Mouse (Mus musculus) liver, postnatal 0 days (tissue): ENCODE data around the gene Nolc1. TPM values are rescaled to one million over a fixed set of nuclear protein-coding genes. Genes with fewer than 3 reads are reported as not detected.

Experiments used
- ATAC-seq: fragments of 200-750 bp; cut with Nextera tagmentation; 2 replicates; pipeline ENCODE4 v1.8.0; 2017; ENCODE audit warnings: mild to moderate bottlenecking, moderate library complexity
- DNase-seq: peaks from one replicate; pipeline ENCODE4 v3.0.0-alpha.2; 2016
- H3K27ac ChIP-seq: fragments of 300-500 bp; sonication (generic); 2 replicates; pipeline ENCODE4 v1.5.1; 2014; ENCODE audit warnings: antibody characterized with exemption, moderate library complexity, mild to moderate bottlenecking, low read depth
- H3K27me3 ChIP-seq: fragments of 300-500 bp; sonication (generic); 2 replicates; pipeline ENCODE4 v1.6.1; 2014; ENCODE audit warnings: low read length, control low read depth, mixed read lengths; ENCODE audit not compliant: insufficient read depth
- H3K36me3 ChIP-seq: fragments of 300-500 bp; sonication (generic); replicated peaks from 2 replicates; pipeline ENCODE4 v1.6.1; 2014; ENCODE audit warnings: mild to moderate bottlenecking, control low read depth, low read length, moderate library complexity, mixed read lengths; ENCODE audit not compliant: insufficient read depth
- H3K4me1 ChIP-seq: fragments of 300-500 bp; sonication (generic); 2 replicates; pipeline ENCODE4 v1.6.1; 2014; ENCODE audit warnings: antibody characterized with exemption, mild to moderate bottlenecking, control low read depth; ENCODE audit not compliant: insufficient read depth
- H3K4me2 ChIP-seq: fragments of 300-500 bp; sonication (generic); 2 replicates; pipeline ENCODE4 v1.6.1; 2014; ENCODE audit warnings: low read depth, mild to moderate bottlenecking, low read length, moderate library complexity, mixed read lengths
- H3K4me3 ChIP-seq: fragments of 300-500 bp; sonication (generic); 2 replicates; pipeline ENCODE4 v1.5.1; 2014; ENCODE audit warnings: low read depth, low read length
- H3K9ac ChIP-seq: fragments of 300-500 bp; sonication (generic); replicated peaks from 2 replicates; pipeline ENCODE4 v1.6.1; 2014; ENCODE audit warnings: mild to moderate bottlenecking, moderate library complexity
- H3K9me3 ChIP-seq: fragments of 300-500 bp; sonication (generic); 2 replicates; pipeline ENCODE4 v1.6.1; 2016; ENCODE audit warnings: mild to moderate bottlenecking, control low read depth, low read length, mixed read lengths
- CTCF ChIP-seq: sonication (generic); IDR thresholded peaks from 2 replicates; pipeline ENCODE4 v1.5.1; 2016; ENCODE audit warnings: antibody characterized with exemption, low read depth
- EP300 ChIP-seq: IDR thresholded peaks from 2 replicates; pipeline ENCODE4 v1.6.1; 2016; ENCODE audit warnings: antibody characterized with exemption, low read depth, mild to moderate bottlenecking
- whole genome bisulfite sequencing: fragments of 180-500 bp; shearing (Covaris S2); extraction: QIAGEN DNeasy Blood & Tissue Kit; methylation state at CpG from one replicate; pipeline ENCODE4 v1.1.7; 2014; ENCODE audit not compliant: insufficient replicate concordance; 5-methylcytosine and 5-hydroxymethylcytosine counted together
- polyA plus RNA-seq: library from polyadenylated mRNA; unstranded; fragments of >200 nt; fragmentation: Nextera tagmentation; extraction: Ambion mirVana; gene quantifications from 2 replicates; pipeline ENCODE4 v1.2.1, GENCODE M21; 2015

Gene Nolc1
- polyA plus RNA-seq, 1 experiment from 2014 or later = 26.9 TPM

- peak; percentile 94 for ATAC-seq
- H3K27ac ChIP-seq = peak overlapping the region; percentile 95
- WGBS = under 1% methylated on average over 52 of the region's 52 CpGs
- H3K36me3 ChIP-seq = peaks cover 2% of the 10 kb centered on the region; the same call in 1 of the 2 replicates
- H3K9me3 ChIP-seq = no peaks in the 10 kb centered on the region
- no peak for TF ChIP-seq EP300
- no peak for TF ChIP-seq CTCF
- no peaks in the 10 kb centered on the region for H3K27me3 ChIP-seq
- H3K9ac ChIP-seq = peak overlapping the region; percentile 82
- H3K4me3 ChIP-seq = peak overlapping the region; percentile 68
- DNase-seq = peak; percentile 92
- H3K4me2 ChIP-seq = peak overlapping the region; percentile 95
- peaks cover 33% of the 10 kb centered on the region for H3K4me1 ChIP-seq
These were observed 19.2 kb upstream of the Nolc1 start for GRCm38 (mm10) chr19:46056388-46056946.

GRCm38 (mm10) chr19:46056947-46057607, 18.6 kb upstream of the Nolc1 start:
- Histone ChIP-seq H3K27ac (peak overlapping the region; percentile 95), H3K4me3 (peak overlapping the region; percentile 68), H3K9ac (peak overlapping the region; percentile 82), H3K27me3 (no peaks in the 10 kb centered on the region), H3K4me2 (peak overlapping the region; percentile 95), H3K36me3 (peaks cover 8% of the 10 kb centered on the region), H3K4me1 (peaks cover 33% of the 10 kb centered on the region), H3K9me3 (no peaks in the 10 kb centered on the region)
- peak; percentile 67 for ATAC-seq
- under 1% methylated on average over 28 of the region's 42 CpGs for WGBS
- peak; percentile 90 for DNase-seq
- TF ChIP-seq CTCF (peak; percentile 48), EP300 (no peak)

- no peak for ATAC-seq
- peaks cover 22% of the 10 kb centered on the region for H3K36me3 ChIP-seq
- H3K9me3 ChIP-seq = no peaks in the 10 kb centered on the region
- no peak overlapping the region for H3K9ac ChIP-seq
- H3K4me1 ChIP-seq = peaks cover 33% of the 10 kb centered on the region
- DNase-seq = no peak
- WGBS = 82% methylated on average over 7 of the region's 7 CpGs
- no peak overlapping the region for H3K27ac ChIP-seq
- peak overlapping the region; percentile 95; the same call in 1 of the 2 replicates for H3K4me2 ChIP-seq
- TF ChIP-seq EP300 (no peak), CTCF (no peak)
- no peak overlapping the region for H3K4me3 ChIP-seq
- H3K27me3 ChIP-seq = no peaks in the 10 kb centered on the region
These were observed 17.2 kb upstream of the Nolc1 start for GRCm38 (mm10) chr19:46058466-46058865.

GRCm38 (mm10) chr19:46060845-46061244, 14.8 kb upstream of the Nolc1 start:
- DNase-seq (no peak), ATAC-seq (no peak)
- 0 out of 2 replicates have a peak overlapping the region, but pooled peaks have one; percentile 6 for H3K9ac ChIP-seq
- peaks cover 33% of the 10 kb centered on the region for H3K4me1 ChIP-seq
- peak overlapping the region; percentile 66; the same call in 1 of the 2 replicates for H3K27ac ChIP-seq
- no peak for TF ChIP-seq CTCF
- peak; percentile 78; the same call in 1 of the 2 replicates for TF ChIP-seq EP300
- no peaks in the 10 kb centered on the region for H3K9me3 ChIP-seq
- H3K4me2 ChIP-seq = peak overlapping the region; percentile 49
- no peak overlapping the region for H3K4me3 ChIP-seq
- H3K27me3 ChIP-seq = no peaks in the 10 kb centered on the region
- WGBS = 39% methylated on average over 6 of the region's 6 CpGs
- H3K36me3 ChIP-seq = peaks cover 46% of the 10 kb centered on the region

- no peak overlapping the region for H3K9ac ChIP-seq
- ATAC-seq (no peak), DNase-seq (no peak)
- no peak overlapping the region for H3K4me2 ChIP-seq
- H3K4me1 ChIP-seq = no peaks in the 10 kb centered on the region
- 85% methylated on average over 10 of the region's 10 CpGs for WGBS
- H3K4me3 ChIP-seq = no peak overlapping the region
- no peak overlapping the region for H3K27ac ChIP-seq
- H3K36me3 ChIP-seq = peaks cover 90% of the 10 kb centered on the region
- no peaks in the 10 kb centered on the region for H3K27me3 ChIP-seq
- TF ChIP-seq CTCF = no peak
- no peak for TF ChIP-seq EP300
- no peaks in the 10 kb centered on the region for H3K9me3 ChIP-seq
These were observed 7.6 kb upstream of the Nolc1 start for GRCm38 (mm10) chr19:46068054-46068453.

GRCm38 (mm10) chr19:46073285-46073684, 2.4 kb upstream of the Nolc1 start:
- no peaks in the 10 kb centered on the region for H3K27me3 ChIP-seq
- H3K36me3 ChIP-seq = peaks cover 49% of the 10 kb centered on the region
- WGBS = 82% methylated on average over 7 of the region's 7 CpGs
- no peak overlapping the region for H3K4me3 ChIP-seq
- H3K4me1 ChIP-seq = peaks cover 17% of the 10 kb centered on the region
- H3K27ac ChIP-seq = 0 out of 2 replicates have a peak overlapping the region, but pooled peaks have one; percentile 1
- no peak overlapping the region for H3K4me2 ChIP-seq
- H3K9ac ChIP-seq = no peak overlapping the region
- H3K9me3 ChIP-seq = no peaks in the 10 kb centered on the region
- ATAC-seq = no peak
- no peak for DNase-seq
- no peak for TF ChIP-seq EP300
- TF ChIP-seq CTCF = no peak
